Comparison of ENCODE assay signal across 18 mouse cellular contexts in genomic region chr2:103312640-103313039, GRCm38 (mm10). TPM values are rescaled to one million over a fixed set of nuclear protein-coding genes. Genes with fewer than 3 reads are reported as not detected.
"Had no signal": no experiment of that assay in that cellular context is flagged by ENCODE, and none has a peak within 500 bp of the region (broad histone marks: within the 10 kb centered on the region; RNA-seq: fewer than 3 reads in every experiment).

No protein-coding gene starts in this region.

- H3K9me3 ChIP-seq: midbrain, embryonic 10.5 days; midbrain, embryonic 12.5 days; neural tube, embryonic 13.5 days; neural tube, embryonic 15.5 days had no signal

- DNase-seq: lung, embryonic 14.5 days; lung, postnatal 10 days; lung, postnatal 4 days; midbrain, embryonic 14.5 days; retina, postnatal 1 day; right cerebral cortex, adult 18-20 months; right cerebral cortex, postnatal 25 days; right cerebral cortex, postnatal 4 days; spleen, adult 18-20 months; thymus, adult 18-20 months; thymus, postnatal 14 days; thymus, postnatal 36 days had no signal

- H3K4me2 ChIP-seq: lung, embryonic 14.5 days; midbrain, embryonic 12.5 days; neural tube, embryonic 13.5 days; neural tube, embryonic 15.5 days had no signal

- H3K4me1 ChIP-seq: midbrain, embryonic 12.5 days; neural tube, embryonic 13.5 days; neural tube, embryonic 15.5 days had no signal

- H3K36me3 ChIP-seq: midbrain, embryonic 10.5 days; midbrain, embryonic 12.5 days; neural tube, embryonic 13.5 days; neural tube, embryonic 15.5 days had no signal

- H3K4me3 ChIP-seq: midbrain, embryonic 10.5 days; midbrain, embryonic 12.5 days; myocyte; neural tube, embryonic 13.5 days; neural tube, embryonic 15.5 days had no signal

- H3K27me3 ChIP-seq: midbrain, embryonic 12.5 days; neural tube, embryonic 13.5 days; neural tube, embryonic 15.5 days had no signal

- H3K27ac ChIP-seq: midbrain, embryonic 10.5 days; midbrain, embryonic 12.5 days; neural tube, embryonic 13.5 days; neural tube, embryonic 15.5 days had no signal

- H3K9ac ChIP-seq: lung, embryonic 14.5 days; midbrain, embryonic 12.5 days; neural tube, embryonic 13.5 days; neural tube, embryonic 15.5 days had no signal

- ATAC-seq: midbrain, embryonic 16.5 days had no signal

RNA-seq across cellular contexts. Expression of gene Ehf, which starts 9.6 kb away (rescaled TPM):
- polyA plus RNA-seq: midbrain, embryonic 10.5 days; midbrain, embryonic 12.5 days; midbrain, embryonic 14.5 days; myocyte; neural tube, embryonic 15.5 days had no signal
